Mouse (Mus musculus) forelimb bud, embryonic 11.5 days (tissue): ENCODE data around the gene Phf5a.

Experiments
- DNase-seq: peaks from one replicate; pipeline ENCODE4 v3.0.0-alpha.2; 2012; ENCODE audit warnings: low read depth, low spot score

Phf5a gene

GRCm38 (mm10) chr15:81848301-81848700 is 23.4 kb downstream of the Phf5a start:
- peak; percentile 40 for DNase-seq

DNA sequence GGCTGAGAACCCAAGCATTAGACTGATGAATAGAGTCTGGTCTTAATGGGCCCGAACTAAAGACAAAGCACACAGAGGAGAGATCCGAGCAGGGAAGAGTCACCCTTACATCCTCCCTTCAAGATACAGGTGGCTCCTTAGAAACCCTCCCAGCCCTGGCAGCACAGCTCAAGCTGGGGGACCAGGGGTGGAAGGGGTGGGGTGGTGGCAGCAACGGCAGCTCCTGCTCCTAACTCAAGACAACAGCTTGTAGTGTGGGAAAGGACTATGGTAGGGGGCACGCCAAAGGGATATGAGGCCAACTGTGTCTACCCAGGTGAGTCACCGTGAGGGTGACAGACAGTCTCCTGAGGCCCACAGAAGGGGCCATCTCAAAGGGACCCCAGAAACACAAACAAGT is 23.9 kb downstream of the Phf5a start:
- no peak for DNase-seq

- no peak for DNase-seq
These were observed 24.6 kb downstream of the Phf5a start for GRCm38 (mm10) chr15:81847161-81847560.

DNA sequence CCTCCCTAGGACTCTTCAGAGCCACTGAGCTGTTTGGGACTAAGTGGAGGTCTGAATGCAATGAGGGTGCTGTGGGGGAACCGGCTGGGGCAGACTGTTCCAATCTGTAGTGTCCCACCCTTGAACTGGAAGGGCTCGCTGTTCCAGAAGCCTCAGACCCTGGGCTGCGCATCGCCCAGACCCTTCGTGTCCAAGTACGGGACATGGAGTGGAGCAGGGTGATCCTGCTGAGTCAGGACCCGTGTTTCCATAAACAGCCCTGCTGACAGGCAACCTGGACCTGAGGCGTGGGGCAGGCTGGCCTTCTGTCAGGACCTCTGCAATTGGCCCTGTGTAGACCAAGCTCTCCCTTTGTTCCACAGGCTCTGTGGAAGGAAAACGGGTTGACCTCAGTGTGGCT is 25.0 kb downstream of the Phf5a start:
- no peak for DNase-seq

- DNase-seq: no peak
These were observed 26.0 kb downstream of the Phf5a start for GRCm38 (mm10) chr15:81845724-81846123.

GRCm38 (mm10) chr15:81845033-81845625 is 26.6 kb downstream of the Phf5a start:
- DNase-seq: no peak

- DNase-seq: no peak
These were observed 29.4 kb downstream of the Phf5a start for GRCm38 (mm10) chr15:81842275-81842674.

GRCm38 (mm10) chr15:81840306-81840705 is 31.4 kb downstream of the Phf5a start:
- DNase-seq: no peak

DNA sequence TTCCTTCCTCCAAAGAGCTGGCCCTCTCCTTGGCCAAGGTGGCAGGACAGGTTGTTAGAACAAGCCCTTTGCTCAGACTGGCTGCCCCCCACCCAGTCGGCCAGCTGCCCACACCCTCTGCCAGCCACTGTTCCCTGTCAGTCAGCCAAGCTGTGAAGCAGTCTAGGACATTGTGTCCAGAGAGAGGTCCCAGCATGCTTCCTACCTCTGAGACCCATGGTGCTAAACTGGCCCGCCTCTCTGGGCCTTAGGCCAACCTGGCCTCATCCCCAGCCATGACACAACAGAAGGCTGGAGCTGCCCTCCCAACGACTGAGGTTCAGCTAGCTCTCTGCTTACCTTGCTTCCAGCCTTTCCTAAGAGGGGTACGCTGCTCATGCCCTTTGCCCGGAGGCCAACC is 32.1 kb downstream of the Phf5a start:
- no peak for DNase-seq

DNA sequence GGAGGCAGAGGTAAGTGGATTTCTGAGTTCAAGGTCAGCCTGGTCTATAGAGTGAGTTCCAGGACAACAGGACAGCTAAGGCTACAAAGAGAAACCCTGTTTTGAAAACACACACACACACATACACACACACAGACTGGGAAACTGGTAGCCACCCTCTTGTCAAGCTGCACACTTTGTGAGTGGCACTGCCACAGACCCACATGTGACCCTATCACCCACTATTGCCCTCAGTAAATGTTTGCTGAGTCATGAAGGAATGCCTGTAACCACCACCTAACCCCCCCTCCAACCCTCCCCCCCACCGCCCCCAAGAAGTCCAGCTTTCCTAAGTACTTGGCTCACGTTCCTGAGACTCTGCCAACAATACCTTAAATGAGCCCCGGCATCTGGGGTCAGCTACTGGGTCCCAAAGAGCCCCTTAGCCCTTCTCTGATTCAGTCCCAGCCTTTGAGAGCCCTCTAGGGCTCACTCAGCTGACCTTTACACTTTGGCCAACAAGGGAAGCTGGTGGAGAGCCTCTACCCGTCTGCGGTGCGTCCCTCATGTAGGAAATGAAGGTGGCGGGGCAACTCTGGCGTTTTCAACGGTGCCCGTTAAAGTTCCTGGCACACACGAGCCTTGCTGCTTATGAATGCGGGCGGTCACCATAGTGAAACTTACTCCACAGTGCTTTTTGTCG is 33.0 kb downstream of the Phf5a start:
- no peak for DNase-seq

DNA sequence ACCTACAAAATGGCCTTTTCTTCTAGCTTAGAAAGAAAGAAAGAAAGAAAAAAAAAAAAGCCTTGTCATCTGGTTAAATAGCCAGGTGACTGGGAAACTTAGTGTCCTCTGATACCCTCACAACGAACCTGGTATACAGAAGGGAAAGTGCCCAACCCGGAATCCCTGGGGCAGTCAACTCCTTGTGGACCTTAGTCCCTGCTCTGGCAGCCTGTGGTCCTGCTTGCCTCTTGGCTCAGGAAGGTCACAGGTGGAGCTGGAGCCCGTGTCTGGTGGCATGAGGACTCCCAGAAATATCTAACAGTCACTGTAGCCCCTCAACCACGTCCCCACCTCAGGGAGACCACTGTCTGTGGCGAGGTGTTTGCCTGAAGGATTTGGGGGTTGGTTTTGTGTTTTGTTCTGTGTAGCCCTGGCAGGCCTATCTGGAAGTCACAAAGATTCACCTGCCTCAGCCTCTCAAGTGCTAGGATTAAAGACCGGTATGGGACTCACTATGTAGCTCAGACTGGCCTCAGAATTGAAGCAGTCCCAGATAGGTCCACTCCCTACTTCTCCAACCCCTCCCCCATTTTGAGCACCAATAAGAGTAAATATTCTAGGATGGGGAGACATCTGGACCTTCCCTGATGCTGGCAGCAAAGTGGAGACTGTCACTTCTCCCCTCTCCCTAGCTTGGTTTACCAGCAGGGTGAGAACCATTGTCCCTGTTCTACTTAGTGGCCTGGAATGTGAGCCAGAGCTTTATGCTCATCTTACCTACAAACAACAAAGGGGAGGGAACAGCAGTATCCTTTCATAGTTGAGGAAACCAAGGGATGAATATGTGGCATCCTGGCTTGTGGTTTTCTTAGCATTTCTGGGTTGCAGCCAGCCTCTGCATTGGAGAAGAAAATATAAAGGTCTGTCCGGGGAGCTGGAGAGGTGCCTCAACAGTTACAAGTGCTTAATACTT is 34.5 kb downstream of the Phf5a start:
- no peak for DNase-seq

GRCm38 (mm10) chr15:81836124-81836821 is 35.4 kb downstream of the Phf5a start:
- DNase-seq: peak; percentile 72

GRCm38 (mm10) chr15:81835007-81835880 is 36.5 kb downstream of the Phf5a start:
- no peak for DNase-seq

DNA sequence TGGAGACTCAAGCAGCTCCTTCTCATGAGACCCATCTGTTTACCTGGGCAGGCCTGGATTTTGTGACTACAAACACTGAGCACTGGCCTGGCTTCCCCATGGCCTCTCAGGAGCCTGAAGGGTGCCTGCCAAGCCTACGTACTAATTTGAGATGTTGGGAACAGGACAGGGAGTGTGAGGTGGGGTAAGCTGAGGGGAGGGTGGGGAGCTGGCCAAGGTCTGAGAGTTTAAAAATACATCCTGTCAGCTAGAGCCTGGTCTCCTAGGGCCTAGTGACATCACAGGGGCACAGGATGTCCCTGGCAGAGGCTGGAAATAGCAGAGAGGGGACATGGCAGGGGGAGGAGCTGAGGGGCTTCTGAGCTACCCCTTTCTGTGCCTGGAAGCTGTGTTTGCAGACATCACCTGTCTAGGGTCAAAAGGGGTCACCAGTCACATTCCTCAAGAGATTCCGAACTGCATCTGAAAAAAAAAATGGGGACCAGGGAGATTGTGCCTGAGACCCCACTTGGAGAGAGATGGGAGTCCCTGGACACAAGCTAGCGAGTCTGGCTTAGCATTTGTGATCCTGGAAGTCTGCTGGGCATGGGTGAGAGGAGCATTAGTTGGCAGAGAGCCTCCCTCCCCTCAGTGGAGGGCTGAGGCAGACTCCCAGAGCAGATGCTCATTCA is 37.4 kb downstream of the Phf5a start:
- DNase-seq: no peak

DNA sequence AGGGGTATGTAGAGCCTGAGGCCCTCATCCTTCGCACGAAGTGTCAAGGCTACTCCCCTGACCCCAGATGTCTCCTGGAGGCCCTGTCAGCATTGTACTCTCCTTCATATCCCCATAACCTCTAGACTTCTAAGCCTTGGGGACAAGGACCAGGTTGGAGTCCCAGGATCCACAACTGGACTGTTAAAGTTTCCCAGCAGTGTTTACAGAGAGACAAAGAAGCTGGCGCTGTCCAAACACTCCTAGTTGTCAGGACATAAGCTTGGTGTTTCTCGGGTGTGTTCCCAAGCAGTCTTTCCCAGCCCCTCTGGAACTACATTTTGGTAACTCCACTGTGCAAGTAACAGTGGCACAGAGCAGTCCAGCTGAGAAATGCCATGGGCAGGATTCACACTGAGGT is 38.2 kb downstream of the Phf5a start:
- DNase-seq: no peak

- DNase-seq: no peak
These were observed 39.5 kb downstream of the Phf5a start for GRCm38 (mm10) chr15:81832219-81832618.

DNA sequence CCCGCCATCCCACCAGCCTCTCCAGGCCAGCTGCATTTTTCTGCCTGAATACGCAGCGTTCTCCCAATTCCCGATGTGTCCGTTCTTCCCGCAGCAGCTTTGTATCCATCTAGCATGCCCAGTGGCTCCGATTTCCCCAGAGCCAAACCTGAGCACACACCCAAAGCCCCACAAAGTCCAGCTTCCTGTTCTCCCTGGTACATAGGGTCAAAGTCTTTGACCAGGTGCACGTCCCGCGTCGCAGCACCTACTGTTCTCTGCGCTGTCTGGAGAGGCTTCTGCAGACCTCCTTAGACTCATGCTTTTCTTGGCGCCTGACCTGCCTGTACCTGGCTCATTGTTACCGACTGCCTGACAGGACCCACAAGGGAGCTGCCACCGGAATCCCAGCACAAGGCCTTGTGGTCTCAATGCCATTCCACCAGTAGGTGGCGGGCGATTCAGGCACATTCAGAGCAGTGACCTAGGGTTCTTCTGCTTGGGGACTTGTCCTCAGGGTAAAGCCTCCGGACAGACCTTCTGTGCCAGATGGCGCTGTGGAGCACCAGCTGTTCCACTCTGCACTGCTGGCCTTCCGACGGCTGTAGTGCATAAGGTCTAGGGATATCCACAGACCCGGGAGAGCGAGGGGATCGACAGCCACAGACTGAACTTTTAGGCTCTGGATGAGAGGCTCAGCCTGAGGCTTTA is 40.4 kb downstream of the Phf5a start:
- DNase-seq: peak; percentile 93

DNA sequence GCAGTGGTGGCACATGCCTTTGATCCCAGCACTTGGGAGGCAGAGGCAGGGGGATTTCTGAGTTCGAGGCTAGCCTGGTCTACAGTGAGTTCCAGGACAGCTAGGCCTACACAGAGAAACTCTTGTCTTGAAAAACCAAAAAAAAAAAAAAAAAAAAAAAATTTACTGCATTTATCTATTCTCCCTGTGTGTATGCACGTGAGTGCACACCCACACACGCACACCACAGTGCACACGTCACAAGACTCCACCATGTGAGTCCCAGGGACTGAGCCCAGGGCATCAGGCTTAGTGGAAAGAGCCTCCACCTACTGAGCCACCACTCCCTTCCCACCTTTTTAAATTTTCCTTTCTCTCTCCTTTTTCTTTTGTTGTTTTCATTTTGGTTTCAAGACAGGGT is 41.2 kb downstream of the Phf5a start:
- no peak for DNase-seq

DNA sequence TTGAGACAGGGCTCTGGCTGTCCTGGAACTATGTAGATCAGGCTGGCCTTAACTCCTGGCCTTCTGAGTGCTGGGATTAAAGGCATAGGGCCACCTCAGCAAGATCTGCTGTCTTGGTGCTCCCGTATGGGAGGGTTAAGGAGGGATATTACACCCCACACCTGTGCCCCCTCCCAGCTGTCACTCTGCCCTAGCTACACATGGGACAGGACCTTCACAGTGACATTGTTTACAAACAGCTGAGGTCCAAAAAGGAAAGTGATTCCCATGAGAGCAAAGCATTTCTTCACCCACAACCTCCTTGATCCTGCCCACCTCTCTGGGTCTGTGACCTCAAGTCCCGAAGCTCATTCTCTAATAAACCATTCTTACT is 42.5 kb downstream of the Phf5a start:
- DNase-seq: no peak
